Mouse (Mus musculus) T-helper 1 cell (primary cell): ENCODE measurements around the gene Llph.

Experiments used
- in situ Hi-C: fragments of 300-600 bp; cut with MboI, MseI; formaldehyde crosslinking; loops from one replicate; pipeline ENCODE4 v1.15.1; 2025; ENCODE audit warnings: high pct_unique_total_duplicates

Llph gene

GRCm38 (mm10) chr10:120219578-120220359 is 7.1 kb upstream of the Llph start:
- in situ Hi-C loops: no loop called here

- in situ Hi-C loops: no loop called here
Observed at GRCm38 (mm10) chr10:120220776-120221175, 6.1 kb upstream of the Llph start.

GRCm38 (mm10) chr10:120231718-120232117 is 4.8 kb downstream of the Llph start:
- in situ Hi-C loops: no loop called here

GRCm38 (mm10) chr10:120233655-120234367 is 6.9 kb downstream of the Llph start:
- in situ Hi-C loops: no loop called here

GRCm38 (mm10) chr10:120236855-120237254 is 10.0 kb downstream of the Llph start:
- in situ Hi-C loops: no loop called here

- in situ Hi-C loops: no loop called here
Observed at GRCm38 (mm10) chr10:120238241-120238640, 11.4 kb downstream of the Llph start.

- in situ Hi-C loops: no loop called here
Observed at GRCm38 (mm10) chr10:120239476-120239875, 12.6 kb downstream of the Llph start.

GRCm38 (mm10) chr10:120242421-120242820 is 15.6 kb downstream of the Llph start:
- in situ Hi-C loops: no loop called here

GRCm38 (mm10) chr10:120245681-120246080 is 18.8 kb downstream of the Llph start:
- in situ Hi-C loops: no loop called here

- in situ Hi-C loops: no loop called here
Observed at GRCm38 (mm10) chr10:120246994-120247750, 20.3 kb downstream of the Llph start.

- in situ Hi-C loops: loop anchor here (10.0 kb wide), 1 partner anchor 624 kb away; no protein-coding TSS in a partner anchor
Observed at GRCm38 (mm10) chr10:120250911-120251683, 24.2 kb downstream of the Llph start.

GRCm38 (mm10) chr10:120251791-120252190 is 24.9 kb downstream of the Llph start:
- in situ Hi-C loops: loop anchor here (10.0 kb wide), 1 partner anchor 623 kb away; no protein-coding TSS in a partner anchor

- in situ Hi-C loops: loop anchor here (10.0 kb wide), 1 partner anchor 622 kb away; no protein-coding TSS in a partner anchor
Observed at GRCm38 (mm10) chr10:120252800-120253199, 25.9 kb downstream of the Llph start.

- in situ Hi-C loops: loop anchor here (10.0 kb wide), 1 partner anchor 618 kb away; no protein-coding TSS in a partner anchor
Observed at GRCm38 (mm10) chr10:120257231-120257630, 30.4 kb downstream of the Llph start.

- in situ Hi-C loops: no loop called here
Observed at GRCm38 (mm10) chr10:120267790-120268189, 40.9 kb downstream of the Llph start.

GRCm38 (mm10) chr10:120269946-120270345 is 43.1 kb downstream of the Llph start:
- in situ Hi-C loops: loop anchor here (10.0 kb wide), 1 partner anchor 205 kb away; the partner anchor contains the start of gene Hmga2

- in situ Hi-C loops: loop anchor here (10.0 kb wide), 1 partner anchor 204 kb away; the partner anchor contains the start of gene Hmga2
Observed at GRCm38 (mm10) chr10:120270777-120271176, 43.9 kb downstream of the Llph start.

- in situ Hi-C loops: loop anchor here (10.0 kb wide), 1 partner anchor 203 kb away; the partner anchor contains the start of gene Hmga2
Observed at GRCm38 (mm10) chr10:120271318-120271717, 44.4 kb downstream of the Llph start.

GRCm38 (mm10) chr10:120271879-120272269 is 45.0 kb downstream of the Llph start:
- in situ Hi-C loops: loop anchor here (10.0 kb wide), 1 partner anchor 203 kb away; the partner anchor contains the start of gene Hmga2

GRCm38 (mm10) chr10:120272270-120272883 is 45.5 kb downstream of the Llph start:
- in situ Hi-C loops: loop anchor here (10.0 kb wide), 1 partner anchor 202 kb away; the partner anchor contains the start of gene Hmga2
